Mouse (Mus musculus) stomach, postnatal 0 days (tissue): ENCODE measurements at regions not wholly inside any gene's neighbourhood (a gene's known extent, or its start where the extent isn't known, plus 50 kb on each side); places are given as distances from the start of the nearest gene placed in this dataset.

Experiments used
- CTCF ChIP-seq: IDR thresholded peaks from 2 replicates; pipeline ENCODE4 v1.5.1; 2016; ENCODE audit warnings: antibody characterized with exemption, low read depth, mild to moderate bottlenecking, moderate library complexity
- EP300 ChIP-seq: optimal IDR thresholded peaks from 2 replicates; pipeline ENCODE3; 2016; ENCODE audit warnings: antibody characterized with exemption

GRCm38 (mm10) chr12:70588234-70588633, 135.3 kb downstream of the Tmx1 start:
- TF ChIP-seq CTCF (no peak), EP300 (no peak)
